Mouse (Mus musculus): ENCODE data around the gene Pank4.

DNA sequence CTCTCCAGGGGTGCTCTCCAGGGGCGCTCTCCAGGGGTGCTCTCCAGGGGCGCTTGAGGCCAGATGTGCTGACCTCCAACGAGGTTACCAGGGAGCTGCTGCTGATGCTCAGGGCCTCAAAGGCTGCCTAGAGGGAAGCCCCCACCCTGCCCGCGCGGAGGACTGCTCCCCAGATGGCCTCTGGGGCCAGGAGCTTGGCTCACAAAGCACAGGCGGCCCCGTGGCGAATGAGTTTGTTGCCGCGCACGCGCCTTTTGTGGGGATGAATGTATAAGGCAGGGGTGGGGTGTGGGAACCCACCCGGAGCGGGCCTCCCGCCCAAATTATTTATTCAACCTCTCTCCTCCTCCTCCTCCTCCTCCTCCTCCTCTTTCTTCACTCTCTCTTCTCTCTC is 14.3 kb upstream of the Pank4 start:
- no peak for TF ChIP-seq CTCF (IDR thresholded peaks at IDR 0.05; ENCODE audit: control insufficient read depth, insufficient read depth, insufficient read length)
- no peak for TF ChIP-seq MAX (IDR thresholded peaks at IDR 0.05)
- TF ChIP-seq USF1 (IDR thresholded peaks at IDR 0.05; ENCODE audit: low read depth) = no peak
- TF ChIP-seq CEBPB (IDR thresholded peaks at IDR 0.05; ENCODE audit: low read depth) = no peak
